Mouse (Mus musculus) left cerebral cortex, adult 11 months (tissue): ENCODE measurements around the gene Faim.

Source experiments
- DNase-seq: peaks from one replicate; pipeline ENCODE4 v3.0.0; 2022; ENCODE audit warnings: low spot score

Faim gene

DNA sequence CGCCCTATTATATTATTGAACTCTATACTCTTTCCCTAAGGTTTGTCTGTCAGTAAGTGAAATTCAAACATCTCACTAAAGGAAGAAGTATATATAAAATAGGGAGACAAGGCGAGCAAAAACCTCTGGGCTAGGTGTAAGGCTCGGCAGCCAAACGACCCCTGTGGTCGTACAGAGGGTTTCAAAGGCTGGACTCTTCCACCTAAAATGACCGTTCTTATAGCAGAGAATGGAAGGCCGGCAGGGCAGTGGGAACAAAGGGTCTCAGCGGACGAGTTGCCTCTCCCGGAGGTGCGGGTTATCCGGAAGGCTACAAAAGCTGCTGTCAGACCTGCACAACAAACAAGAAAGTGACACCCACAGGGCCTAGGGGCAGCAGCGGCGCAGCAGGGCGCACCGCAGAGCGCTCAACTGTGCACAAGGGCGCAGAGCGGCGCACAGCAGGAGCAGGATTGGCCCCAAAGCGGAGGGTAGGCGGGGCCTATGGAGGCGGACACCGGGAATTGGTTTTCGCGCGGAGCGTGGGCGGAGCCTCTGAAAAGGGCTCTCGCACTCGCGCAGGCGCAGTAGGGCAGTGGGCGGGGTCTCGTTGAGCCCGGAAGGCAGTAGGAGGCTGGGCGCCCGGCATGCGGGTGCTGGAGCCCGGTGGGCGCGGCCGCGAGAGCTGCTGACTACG lies at the start of gene Faim:
Faim (plus strand) TSS at position 574 of the 676 bp plus-strand sequence.
- DNase-seq: peak; percentile 100

DNA sequence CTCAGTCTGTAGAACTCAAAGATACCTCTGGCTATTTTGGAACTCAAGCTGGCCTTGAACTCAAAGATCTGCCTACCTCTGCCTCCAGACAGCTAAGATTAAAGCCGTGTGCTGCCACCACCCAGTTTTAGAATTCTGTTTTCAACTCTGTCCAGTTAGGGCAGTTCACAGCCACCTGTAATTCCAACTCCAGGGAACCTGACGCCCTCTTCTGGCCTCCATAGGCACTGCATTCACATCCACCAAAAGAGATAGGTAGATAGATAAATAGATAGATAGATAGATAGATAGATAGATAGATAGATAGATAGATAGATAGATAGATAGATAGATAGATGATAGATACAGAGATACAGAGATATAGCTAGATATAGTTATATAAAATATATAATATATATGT lies 46.9 kb upstream of the Faim start:
- no peak for DNase-seq

DNA sequence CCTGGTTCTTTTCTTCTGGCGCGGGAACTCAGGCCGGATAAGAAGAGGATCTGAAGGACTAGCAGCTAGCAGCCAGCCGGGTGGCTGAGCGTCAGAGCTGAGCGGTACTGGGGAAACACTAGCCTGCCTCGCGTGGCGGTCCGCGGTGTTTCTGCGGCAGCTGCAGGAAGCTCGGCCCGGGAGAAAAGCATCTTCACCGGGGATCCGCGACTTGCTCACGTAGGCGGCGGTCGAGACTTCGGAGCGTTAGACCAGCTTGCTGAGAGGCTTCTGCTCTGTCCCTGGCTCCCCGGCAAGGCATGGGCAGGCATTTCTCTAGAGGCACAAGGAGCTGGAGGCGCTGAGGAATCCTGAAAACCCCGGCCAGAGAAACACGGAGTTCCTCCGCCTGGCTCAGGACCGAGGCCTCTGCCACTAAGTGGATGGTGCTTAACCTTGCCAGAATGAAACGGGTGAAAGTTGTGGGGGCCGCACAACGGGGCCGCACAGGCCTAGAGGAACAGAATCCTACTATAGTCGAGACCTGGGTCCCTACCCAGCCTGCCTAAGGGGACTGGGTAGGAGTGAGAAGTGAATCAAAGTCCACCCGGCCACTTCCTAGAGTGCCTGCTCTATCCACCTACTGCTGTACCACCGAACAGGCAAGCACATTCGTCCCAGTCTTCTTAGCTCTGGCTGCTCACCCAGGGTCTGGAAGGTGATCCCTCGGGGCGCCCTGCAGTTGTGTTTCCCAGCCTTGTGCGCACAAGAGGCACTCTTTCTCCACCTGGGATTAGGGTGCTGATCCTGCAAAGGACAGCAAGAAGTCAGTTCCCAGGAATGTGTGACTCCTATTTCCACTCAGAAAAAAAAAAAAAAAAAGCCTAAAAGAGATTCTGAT lies 33.8 kb upstream of the Faim start:
- DNase-seq: no peak

DNA sequence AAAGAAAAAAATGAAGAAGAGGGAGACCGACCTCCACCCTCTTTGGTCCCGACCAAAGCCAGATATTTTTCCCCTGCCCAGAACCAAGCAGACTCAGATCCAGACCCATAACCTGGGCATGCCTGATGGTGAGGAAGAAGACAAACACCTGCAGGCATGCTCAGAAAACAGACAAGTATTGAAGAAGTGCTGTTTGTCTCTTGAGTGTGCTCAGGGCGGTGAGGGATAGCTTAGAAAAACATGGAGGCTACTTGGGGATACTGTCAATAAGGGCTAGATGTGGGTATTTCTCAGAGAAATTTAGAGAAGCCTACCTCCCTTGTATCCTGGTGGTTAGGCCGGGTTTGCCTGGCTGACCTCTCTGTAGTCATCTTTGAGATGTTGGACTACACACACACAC lies 32.9 kb upstream of the Faim start:
- no peak for DNase-seq

DNA sequence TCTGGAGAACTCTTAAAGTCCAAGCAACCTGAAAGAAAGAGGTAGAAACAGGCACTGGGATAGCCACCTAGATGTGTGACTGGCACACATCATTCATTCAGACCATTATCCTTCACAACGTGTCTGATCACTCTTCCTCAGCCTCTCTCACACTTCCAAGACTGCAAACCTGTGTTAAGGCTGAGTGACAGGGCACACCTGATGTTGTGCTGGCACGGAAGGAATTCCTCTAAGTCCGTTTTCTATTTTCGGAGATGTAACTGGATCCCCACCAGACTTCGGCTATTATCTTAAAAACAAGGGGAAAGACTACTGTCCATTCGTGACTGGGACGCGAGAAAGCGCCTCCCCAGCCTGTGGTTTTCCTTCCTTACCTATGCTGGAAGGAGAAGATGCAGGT lies 32.3 kb upstream of the Faim start:
- DNase-seq: no peak

DNA sequence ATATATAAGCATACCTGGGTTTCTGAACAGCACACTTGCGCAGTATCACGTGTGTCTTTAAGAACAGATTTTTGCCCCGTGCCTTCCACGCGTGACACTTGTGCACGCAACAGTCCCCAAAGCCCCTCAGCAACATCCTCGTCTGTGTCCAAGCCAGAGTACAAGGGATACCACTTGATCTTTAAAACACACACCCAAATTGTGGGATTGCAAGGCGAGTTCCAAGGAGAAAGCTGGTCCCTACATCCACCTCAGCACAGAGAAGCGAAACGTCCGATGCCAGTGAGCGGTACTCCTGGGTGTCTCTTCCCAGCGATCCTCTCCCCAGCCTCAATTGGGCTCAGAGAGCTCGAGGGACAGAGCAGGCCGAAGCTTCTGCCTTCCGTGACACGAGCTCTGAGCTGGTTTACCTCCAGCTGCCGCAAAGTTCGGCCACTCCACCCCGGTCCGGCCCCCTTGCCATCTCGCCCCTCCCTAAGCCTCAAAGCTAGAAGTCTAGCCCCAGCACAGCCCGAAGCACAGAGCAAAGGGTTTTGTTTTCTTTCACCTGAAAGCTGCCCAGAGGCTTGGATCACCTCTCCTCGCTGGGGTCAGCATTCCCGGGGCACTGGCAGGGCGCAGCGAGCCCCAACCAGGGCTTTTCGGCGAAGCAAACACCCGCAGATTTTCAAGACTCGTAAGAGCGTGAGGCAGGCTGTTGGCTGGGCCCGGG lies 31.6 kb upstream of the Faim start:
- no peak for DNase-seq

- DNase-seq: no peak
Observed at GRCm38 (mm10) chr9:98955103-98955715, 31.0 kb upstream of the Faim start, which contains the start of gene Foxl2. Foxl2 (plus strand) TSS chr9:98955288.

GRCm38 (mm10) chr9:98955716-98956224 lies 30.4 kb upstream of the Faim start:
- no peak for DNase-seq

DNA sequence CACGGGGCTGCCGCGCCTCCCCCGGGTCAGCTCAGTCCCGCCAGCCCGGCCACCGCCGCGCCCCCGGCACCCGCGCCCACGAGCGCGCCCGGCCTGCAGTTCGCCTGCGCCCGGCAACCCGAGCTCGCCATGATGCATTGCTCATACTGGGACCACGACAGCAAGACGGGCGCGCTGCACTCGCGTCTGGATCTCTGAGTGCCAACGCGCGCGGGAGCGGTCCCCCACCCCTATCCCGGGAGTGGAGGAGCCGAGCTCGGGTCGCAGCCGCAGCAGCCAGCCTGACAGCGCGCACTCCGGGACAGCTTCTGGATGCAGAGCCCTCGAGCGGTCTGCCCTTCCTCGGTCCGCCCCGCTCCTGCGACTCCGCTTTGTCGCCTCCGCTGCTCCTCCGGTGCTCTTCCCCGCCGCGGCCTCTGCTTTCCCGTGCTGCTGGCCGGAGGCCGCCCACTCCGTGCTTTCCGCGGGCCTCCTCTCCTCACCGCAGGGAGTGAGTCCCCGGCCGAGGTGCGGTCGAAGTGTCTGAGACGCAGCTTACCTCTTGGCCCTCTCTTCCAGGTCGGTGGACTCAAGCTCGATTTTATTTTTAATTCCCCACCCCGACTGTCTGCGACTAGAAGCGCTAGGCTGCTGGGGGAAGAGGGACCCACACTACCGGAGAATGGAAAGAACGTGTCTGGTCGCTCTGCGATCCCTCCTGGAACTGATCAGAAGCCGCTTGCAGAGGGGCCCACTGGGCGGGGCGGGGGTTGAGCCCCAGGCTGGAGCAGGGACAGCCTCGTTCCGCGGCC lies 29.4 kb upstream of the Faim start:
- DNase-seq: no peak

DNA sequence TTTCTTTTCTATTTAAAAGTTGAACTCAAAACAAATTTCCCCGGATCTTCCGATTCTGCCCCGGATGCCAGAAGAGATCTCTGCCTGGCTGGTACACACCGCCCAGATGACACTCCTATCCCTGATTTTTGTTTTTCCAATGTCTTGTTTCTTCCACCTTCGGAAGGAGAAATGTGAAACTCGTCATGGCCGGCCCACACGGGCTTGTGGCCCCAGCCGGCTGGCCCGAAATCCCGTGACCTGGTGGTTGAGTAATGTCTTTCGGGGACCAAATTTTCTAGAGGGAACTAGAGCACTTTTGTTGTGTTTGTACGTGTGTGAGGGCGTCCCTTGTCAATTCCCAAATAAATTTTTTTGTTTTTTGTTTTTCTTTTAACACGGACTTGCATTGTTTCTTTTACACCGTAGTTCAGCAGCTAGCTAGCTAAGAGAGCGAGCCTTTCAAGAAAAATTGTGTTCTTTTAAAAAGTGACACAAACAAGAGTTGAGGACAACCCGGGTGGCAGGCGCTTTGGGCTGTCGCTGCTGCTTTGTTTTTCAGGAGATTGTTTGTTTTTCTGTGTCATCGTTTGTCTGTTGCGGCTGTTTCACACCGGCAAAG lies 28.3 kb upstream of the Faim start:
- no peak for DNase-seq

GRCm38 (mm10) chr9:98958628-98959027 lies 27.5 kb upstream of the Faim start:
- DNase-seq: no peak

DNA sequence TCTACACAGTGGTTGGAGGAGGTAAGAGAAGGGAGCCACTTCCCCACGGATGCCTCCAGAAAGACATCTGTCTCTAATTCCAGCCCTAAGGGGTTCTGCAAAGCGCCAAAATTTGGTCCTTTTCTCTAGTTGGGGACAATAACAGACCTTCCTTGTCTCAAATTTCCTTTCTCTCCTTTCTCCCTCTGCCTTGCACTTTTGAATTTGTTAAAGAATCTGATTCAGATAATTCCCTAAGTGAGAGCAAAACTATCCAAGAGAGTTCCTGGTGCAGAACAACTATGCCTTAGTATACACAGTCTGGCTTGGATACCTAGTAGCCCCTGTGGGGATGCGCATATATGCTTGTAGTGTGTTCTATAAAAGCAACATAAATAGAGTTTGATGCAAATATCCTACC lies 26.3 kb upstream of the Faim start:
- DNase-seq: no peak

DNA sequence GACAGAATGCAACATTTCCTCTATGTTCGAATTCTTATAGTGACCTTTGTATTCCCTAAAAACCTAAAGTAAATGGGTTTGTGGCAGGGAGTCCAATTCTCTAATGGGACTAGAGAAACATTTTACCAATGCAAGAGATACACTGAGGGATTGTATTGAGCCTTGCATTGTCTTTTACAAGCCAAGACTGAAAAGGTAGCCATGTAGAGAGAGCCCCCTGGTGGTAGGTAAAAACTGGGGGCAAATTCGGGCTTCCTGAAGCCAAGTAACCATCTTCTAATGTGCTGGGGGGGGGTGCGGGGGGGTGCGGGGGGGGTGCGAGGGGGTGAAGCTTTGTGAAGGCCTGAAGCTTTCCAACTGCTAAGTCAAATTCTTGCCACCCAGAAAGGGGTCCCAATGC lies 25.8 kb upstream of the Faim start:
- DNase-seq: no peak

DNA sequence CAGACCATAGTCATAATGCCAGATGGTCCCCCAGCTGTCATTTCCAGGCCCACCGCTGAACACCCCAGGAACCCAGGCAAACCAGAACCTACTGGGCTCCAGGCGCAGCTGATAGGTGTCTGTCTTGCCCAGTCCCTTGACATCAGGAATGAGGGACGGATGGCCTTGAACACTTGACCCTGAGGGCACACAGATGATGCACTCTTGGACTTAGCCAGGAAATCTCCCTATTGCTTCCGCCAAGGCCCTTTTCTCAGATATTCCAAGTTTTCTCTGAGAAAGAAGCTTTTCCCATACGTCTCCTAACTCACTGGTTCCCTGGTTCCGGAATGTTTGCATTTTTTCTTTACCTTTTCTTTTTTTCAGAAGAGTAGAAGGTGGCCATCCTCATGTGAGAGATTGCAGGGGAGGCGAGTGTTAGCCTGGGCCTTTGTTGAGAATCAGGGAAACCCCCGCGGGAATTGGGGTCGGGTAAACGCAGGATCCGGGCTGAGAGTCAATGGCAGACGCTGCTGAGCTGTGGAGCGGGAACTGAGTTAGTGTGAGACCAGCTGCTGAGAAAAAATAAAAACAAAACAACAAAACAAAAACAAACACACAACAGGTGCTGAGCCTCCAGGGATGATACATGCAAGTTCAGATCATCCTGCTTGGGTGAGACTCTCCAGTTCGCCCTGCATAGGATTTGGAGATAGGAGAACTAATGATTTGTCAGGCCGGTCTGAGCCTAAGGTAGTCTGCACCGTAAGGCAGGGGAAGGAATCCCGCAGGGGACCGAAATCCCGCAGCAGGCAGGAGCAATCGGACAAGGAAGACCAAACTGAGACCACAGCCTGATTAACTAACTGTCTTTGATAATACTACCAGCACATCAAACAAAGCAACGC lies 24.3 kb upstream of the Faim start:
- no peak for DNase-seq

GRCm38 (mm10) chr9:98962478-98963142 lies 23.6 kb upstream of the Faim start:
- no peak for DNase-seq

- DNase-seq: no peak
Observed at GRCm38 (mm10) chr9:98963661-98964060, 22.5 kb upstream of the Faim start.

GRCm38 (mm10) chr9:98965084-98965483 lies 21.1 kb upstream of the Faim start:
- DNase-seq: no peak

GRCm38 (mm10) chr9:98973101-98973521 lies 13.1 kb upstream of the Faim start:
- DNase-seq: no peak

DNA sequence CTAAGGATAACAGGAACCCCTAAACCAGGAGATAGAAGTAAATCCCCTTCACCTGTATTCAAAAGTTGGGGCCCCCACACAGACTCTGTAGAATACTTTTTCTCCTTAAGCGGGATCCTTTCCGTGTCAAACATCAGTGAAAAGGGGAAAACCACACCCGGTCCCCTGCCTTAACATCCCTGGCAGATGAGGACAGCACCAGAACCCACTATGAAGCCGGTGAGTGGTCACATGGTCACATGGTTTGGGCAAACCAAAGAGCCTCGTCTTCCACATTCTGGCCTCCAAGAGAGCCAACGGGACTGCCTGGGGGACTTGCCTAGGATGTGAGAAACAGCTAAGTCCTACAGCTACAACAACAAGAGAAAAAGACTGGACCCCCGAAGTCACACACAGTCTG lies 12.6 kb upstream of the Faim start:
- no peak for DNase-seq
